Mouse (Mus musculus): ENCODE measurements at regions not wholly inside any gene's neighbourhood (a gene's known extent, or its start where the extent isn't known, plus 50 kb on each side); places are given as distances from the start of the nearest gene placed in this dataset.

GRCm38 (mm10) chr1:78016541-78017267 is 180.2 kb downstream of the Pax3 start:
- TF ChIP-seq ZC3H11A (IDR thresholded peaks at IDR 0.05; ENCODE audit: low read depth, low read length): no peak
- no peak for TF ChIP-seq MXI1 (IDR thresholded peaks at IDR 0.05; ENCODE audit: low read depth, low read length)
- no peak for TF ChIP-seq RAD21 (IDR thresholded peaks at IDR 0.05; ENCODE audit: low read depth, low read length)
- TF ChIP-seq ZKSCAN1 (IDR thresholded peaks at IDR 0.05; ENCODE audit: borderline replicate concordance, low read depth, low read length): no peak
- TF ChIP-seq CTCF (conservative IDR thresholded peaks at IDR 0.05 in 1 of 2, IDR thresholded peaks at IDR 0.05 in 1 of 2; ENCODE audit: low read depth in 2 of 2, low read length in 2 of 2): no peak
- no peak for TF ChIP-seq ZMIZ1 (IDR thresholded peaks at IDR 0.05; ENCODE audit: low read depth, low read length)
- no peak for TF ChIP-seq POLR2A (IDR thresholded peaks at IDR 0.05; ENCODE audit: low read depth, low read length)
- no peak for TF ChIP-seq CHD2 (IDR thresholded peaks at IDR 0.05; ENCODE audit: low read length)
- no peak for TF ChIP-seq EP300 (IDR thresholded peaks at IDR 0.05; ENCODE audit: low read length)
- TF ChIP-seq MAX (IDR thresholded peaks at IDR 0.05; ENCODE audit: low read length): no peak
- no peak for TF ChIP-seq PAX5 (IDR thresholded peaks at IDR 0.05; ENCODE audit: low read length)
